Mouse (Mus musculus) liver, embryonic 14.5 days (tissue): ENCODE measurements at regions not wholly inside any gene's neighbourhood (a gene's known extent, or its start where the extent isn't known, plus 50 kb on each side); places are given as distances from the start of the nearest gene placed in this dataset.
A peak's percentile ranks its signal among the peaks of the same experiment; 100 is the strongest.

Experiments
- ATAC-seq: fragments of 200-750 bp; cut with Nextera tagmentation; 2 replicates; pipeline ENCODE4 v1.8.0; 2017; ENCODE audit warnings: moderate number of reproducible peaks, mild to moderate bottlenecking, moderate library complexity; ENCODE audit not compliant: insufficient read depth
- DNase-seq, 3 experiments: peaks; one replicate each; pipeline ENCODE4 v3.0.0-alpha.2; 2012 to 2013; ENCODE audit warnings: low read depth in 3 of 3, low spot score in 3 of 3
- H3K27ac ChIP-seq: fragments of 300-500 bp; sonication (generic); 2 replicates; pipeline ENCODE4 v1.5.1; 2014; ENCODE audit warnings: moderate library complexity, mild to moderate bottlenecking, control low read depth, inconsistent platforms
- H3K27me3 ChIP-seq: fragments of 300-500 bp; sonication (generic); 2 replicates; pipeline ENCODE4 v1.6.1; 2014; ENCODE audit warnings: mild to moderate bottlenecking, low read length, moderate library complexity; ENCODE audit not compliant: control insufficient read depth, insufficient read depth
- H3K36me3 ChIP-seq: fragments of 300-500 bp; sonication (generic); replicated peaks from 2 replicates; pipeline ENCODE4 v1.6.1; 2014; ENCODE audit warnings: low read depth; ENCODE audit not compliant: control insufficient read depth, insufficient read depth
- H3K4me1 ChIP-seq, 2 experiments: fragments of 200-500 bp in 1 of 2; fragments of 300-500 bp in 1 of 2; sonication (generic) in 1 of 2; replicated peaks; 2 replicates each; pipeline ENCODE4 v1.6.1; 2012 to 2014; ENCODE audit warnings: antibody characterized with exemption in 1 of 2, inconsistent platforms in 1 of 2, low read length in 1 of 2; ENCODE audit not compliant: control insufficient read depth in 2 of 2, insufficient read depth in 2 of 2
- H3K4me2 ChIP-seq: fragments of 300-500 bp; sonication (generic); 2 replicates; pipeline ENCODE4 v1.6.1; 2014; ENCODE audit warnings: low read depth, mild to moderate bottlenecking, control low read depth, moderate library complexity
- H3K4me3 ChIP-seq, 2 experiments: fragments of 200-500 bp in 1 of 2; fragments of 300-500 bp in 1 of 2; sonication (generic) in 1 of 2; 2 replicates each; pipeline ENCODE4 v1.5.1; 2012 to 2014; ENCODE audit warnings: low read depth in 2 of 2, low read length in 2 of 2, mild to moderate bottlenecking in 2 of 2, control low read depth in 1 of 2, inconsistent platforms in 1 of 2, moderate library complexity in 1 of 2; ENCODE audit not compliant: insufficient read depth in 1 of 2
- H3K9ac ChIP-seq: fragments of 300-500 bp; sonication (generic); replicated peaks from 2 replicates; pipeline ENCODE4 v1.6.1; 2014; ENCODE audit warnings: mild to moderate bottlenecking, control low read depth, moderate library complexity
- H3K9me3 ChIP-seq: fragments of 300-500 bp; sonication (generic); 2 replicates; pipeline ENCODE4 v1.6.1; 2016; ENCODE audit warnings: low read length, mixed read lengths; ENCODE audit not compliant: control insufficient read depth
- CTCF ChIP-seq: IDR thresholded peaks from 2 replicates; pipeline ENCODE4 v1.5.1; 2016; ENCODE audit warnings: antibody characterized with exemption, low read depth, control low read depth
- EP300 ChIP-seq: IDR thresholded peaks from 2 replicates; pipeline ENCODE4 v1.6.1; 2016; ENCODE audit warnings: antibody characterized with exemption, low read depth
- WGBS: fragments of 180-500 bp; shearing (Covaris S2); extraction: QIAGEN DNeasy Blood & Tissue Kit; methylation state at CpG from one replicate; pipeline ENCODE4 v1.1.7; 2014; ENCODE audit not compliant: insufficient replicate concordance; 5-methylcytosine and 5-hydroxymethylcytosine counted together

GRCm38 (mm10) chr8:35208357-35208756 is 557.2 kb upstream of the Gm19410 start:
- H3K4me2 ChIP-seq: no peak overlapping the region
- DNase-seq (peak in 2 of 3 experiments; percentile 3 to 20), ATAC-seq (no peak)
- 21% methylated on average over 5 of the region's 5 CpGs for WGBS
- no peaks in the 10 kb centered on the region for H3K27me3 ChIP-seq
- TF ChIP-seq EP300 (no peak), CTCF (no peak)
- H3K4me3 ChIP-seq: no peak overlapping the region
- peaks cover 0 to 13% of the 10 kb centered on the region in 2 experiments; a peak in 2 of 4 replicates for H3K4me1 ChIP-seq
- H3K9me3 ChIP-seq: no peaks in the 10 kb centered on the region
- H3K9ac ChIP-seq: no peak overlapping the region
- H3K27ac ChIP-seq: no peak overlapping the region
- no peaks in the 10 kb centered on the region for H3K36me3 ChIP-seq

GRCm38 (mm10) chr8:35211506-35212452 is 553.8 kb upstream of the Gm19410 start:
- ATAC-seq (no peak), DNase-seq (no peak)
- no peaks in the 10 kb centered on the region for H3K9me3 ChIP-seq
- H3K4me2 ChIP-seq: no peak overlapping the region
- TF ChIP-seq EP300 (no peak), CTCF (no peak)
- H3K27me3 ChIP-seq: no peaks in the 10 kb centered on the region
- no peak overlapping the region for H3K9ac ChIP-seq
- H3K27ac ChIP-seq: no peak overlapping the region
- no peak overlapping the region for H3K4me3 ChIP-seq
- H3K4me1 ChIP-seq: 0 out of 4 replicates have a peak, but pooled peaks cover 0 to 7% of the 10 kb centered on the region in 2 experiments
- no peaks in the 10 kb centered on the region for H3K36me3 ChIP-seq
- WGBS: 48% methylated on average over 10 of the region's 10 CpGs

- Histone ChIP-seq H3K4me2 (no peak overlapping the region), H3K9ac (no peak overlapping the region), H3K4me3 (no peak overlapping the region), H3K9me3 (no peaks in the 10 kb centered on the region), H3K4me1 (no peaks in the 10 kb centered on the region), H3K36me3 (no peaks in the 10 kb centered on the region), H3K27me3 (no peaks in the 10 kb centered on the region), H3K27ac (no peak overlapping the region)
- no peak for TF ChIP-seq CTCF
- no peak for TF ChIP-seq EP300
- DNase-seq: no peak
- ATAC-seq: no peak
- WGBS: 47% methylated on average over 3 of the region's 3 CpGs
Measured at GRCm38 (mm10) chr8:35213515-35213914, 552.1 kb upstream of the Gm19410 start.

DNA sequence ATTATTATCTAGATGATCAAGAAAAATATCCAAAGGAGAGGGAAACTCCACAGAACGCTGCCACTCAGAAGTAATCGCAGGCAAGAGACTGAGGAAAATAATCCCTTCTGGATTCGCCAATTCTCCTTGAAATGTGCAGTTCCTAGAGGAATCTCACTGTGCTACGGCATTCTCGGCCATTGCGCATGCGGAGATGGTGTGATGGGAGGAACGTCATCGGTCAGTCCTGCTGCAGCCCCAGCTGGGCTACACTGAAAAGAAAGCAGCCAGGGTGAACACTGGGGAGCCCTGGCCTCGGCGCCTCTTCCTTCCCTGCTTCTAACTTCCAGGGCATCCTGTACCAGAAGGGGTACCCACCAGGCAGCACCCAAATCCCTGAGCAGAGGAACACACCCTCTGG is 548.0 kb upstream of the Gm19410 start:
- no peaks in the 10 kb centered on the region for H3K4me1 ChIP-seq
- no peak overlapping the region for H3K27ac ChIP-seq
- no peak for ATAC-seq
- no peaks in the 10 kb centered on the region for H3K36me3 ChIP-seq
- 76% methylated on average over 11 of the region's 11 CpGs for WGBS
- no peak overlapping the region for H3K9ac ChIP-seq
- H3K4me2 ChIP-seq: no peak overlapping the region
- H3K9me3 ChIP-seq: no peaks in the 10 kb centered on the region
- DNase-seq: no peak
- no peak overlapping the region for H3K4me3 ChIP-seq
- TF ChIP-seq CTCF: no peak
- TF ChIP-seq EP300: no peak
- no peaks in the 10 kb centered on the region for H3K27me3 ChIP-seq

GRCm38 (mm10) chr8:35218327-35218726 is 547.3 kb upstream of the Gm19410 start:
- ATAC-seq (no peak), DNase-seq (no peak)
- Histone ChIP-seq H3K9me3 (no peaks in the 10 kb centered on the region), H3K9ac (no peak overlapping the region), H3K36me3 (no peaks in the 10 kb centered on the region), H3K27me3 (no peaks in the 10 kb centered on the region), H3K4me2 (no peak overlapping the region), H3K27ac (no peak overlapping the region), H3K4me1 (no peaks in the 10 kb centered on the region), H3K4me3 (no peak overlapping the region)
- 47% methylated on average over 4 of the region's 4 CpGs for WGBS
- TF ChIP-seq EP300: no peak
- TF ChIP-seq CTCF: no peak
